Mouse (Mus musculus) CH12.LX (cell line): ENCODE results near the gene B3galt5.

Source experiments
- CHD1 ChIP-seq: IDR thresholded peaks from 2 replicates; pipeline ENCODE4 v1.6.1; 2012; ENCODE audit warnings: low read depth, low read length, improper control_type of control experiment, inconsistent platforms
- CTCF ChIP-seq, 2 experiments: IDR thresholded peaks in 1 of 2; conservative IDR thresholded peaks in 1 of 2; 2 replicates each; pipeline ENCODE4 v1.5.1; 2011 to 2012; ENCODE audit warnings: low read depth in 2 of 2, low read length in 2 of 2, improper control_type of control experiment in 1 of 2, inconsistent platforms in 1 of 2, mild to moderate bottlenecking in 1 of 2, moderate library complexity in 1 of 2
- JUN ChIP-seq: IDR thresholded peaks from 2 replicates; pipeline ENCODE4 v1.6.1; 2011; ENCODE audit warnings: low read depth, mild to moderate bottlenecking, low read length, improper control_type of control experiment, moderate library complexity; ENCODE audit not compliant: insufficient read depth
- JUND ChIP-seq: conservative IDR thresholded peaks from 2 replicates; pipeline ENCODE4 v1.6.1; 2011; ENCODE audit warnings: low read depth, low read length, improper control_type of control experiment
- MAFK ChIP-seq: IDR thresholded peaks from 2 replicates; pipeline ENCODE4 v1.6.1; 2011; ENCODE audit warnings: low read length, improper control_type of control experiment; ENCODE audit not compliant: insufficient replicate concordance
- MXI1 ChIP-seq: IDR thresholded peaks from 2 replicates; pipeline ENCODE4 v1.6.1; 2011; ENCODE audit warnings: mild to moderate bottlenecking, low read depth, low read length, improper control_type of control experiment
- NRF1 ChIP-seq: IDR thresholded peaks from 2 replicates; pipeline ENCODE4 v1.6.1; 2014; ENCODE audit warnings: low read depth, mild to moderate bottlenecking, inconsistent platforms, low read length, improper control_type of control experiment, moderate library complexity
- POLR2A ChIP-seq: IDR thresholded peaks from 2 replicates; pipeline ENCODE4 v1.6.1; 2011; ENCODE audit warnings: low read depth, mild to moderate bottlenecking, improper control_type of control experiment, low read length
- POLR2AphosphoS2 ChIP-seq: IDR thresholded peaks from 2 replicates; pipeline ENCODE4 v1.6.1; 2011; ENCODE audit warnings: low read depth, low read length, improper control_type of control experiment
- SMC3 ChIP-seq: IDR thresholded peaks from 2 replicates; pipeline ENCODE4 v1.6.1; 2011; ENCODE audit warnings: low read depth, low read length, improper control_type of control experiment
- TBP ChIP-seq: conservative IDR thresholded peaks from 2 replicates; pipeline ENCODE4 v1.6.1; 2011; ENCODE audit warnings: low read depth, low read length, improper control_type of control experiment
- USF1 ChIP-seq: IDR thresholded peaks from 2 replicates; pipeline ENCODE4 v1.6.1; 2014; ENCODE audit warnings: low read depth, mild to moderate bottlenecking, inconsistent platforms, low read length, improper control_type of control experiment
- USF2 ChIP-seq: conservative IDR thresholded peaks from 2 replicates; pipeline ENCODE4 v1.6.1; 2011; ENCODE audit warnings: low read depth, low read length, improper control_type of control experiment
- ZKSCAN1 ChIP-seq: IDR thresholded peaks from 2 replicates; pipeline ENCODE4 v1.6.1; 2012; ENCODE audit warnings: low read depth, inconsistent platforms, low read length, improper control_type of control experiment, borderline replicate concordance

DNA sequence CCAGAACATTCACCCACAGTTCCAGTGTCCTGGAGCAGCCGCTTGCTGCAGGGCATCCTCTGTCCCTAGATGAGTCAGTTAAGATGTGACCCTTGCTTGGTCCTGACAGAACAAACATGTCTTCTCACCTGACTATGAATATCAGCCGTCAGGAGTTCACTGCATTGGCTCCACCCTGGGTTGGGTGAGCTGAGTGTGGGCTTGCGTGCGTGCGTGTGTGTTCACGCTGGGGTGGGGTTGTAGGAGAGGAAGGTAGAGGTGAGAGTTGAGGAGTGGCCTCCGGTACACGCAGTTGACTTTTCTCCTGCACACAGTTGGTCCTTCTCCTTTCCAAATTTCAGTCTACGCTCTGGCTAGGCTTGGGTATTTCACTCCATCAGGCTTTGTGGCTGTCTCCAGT is 47.0 kb downstream of the B3galt5 start:
- TF ChIP-seq CHD1, result no peak
- TF ChIP-seq CTCF (conservative IDR thresholded peaks at IDR 0.05 in 1 of 2, IDR thresholded peaks at IDR 0.05 in 1 of 2; ENCODE audit: low read depth in 2 of 2, low read length in 2 of 2), result no peak
- TF ChIP-seq USF2, result no peak
- TF ChIP-seq TBP, result no peak
- no peak for TF ChIP-seq NRF1
- TF ChIP-seq USF1, result no peak
- no peak for TF ChIP-seq JUND
- no peak for TF ChIP-seq JUN
- no peak for TF ChIP-seq MAFK
- no peak for TF ChIP-seq POLR2A
- TF ChIP-seq POLR2AphosphoS2, result no peak
- no peak for TF ChIP-seq ZKSCAN1
- no peak for TF ChIP-seq MXI1
- TF ChIP-seq SMC3, result no peak
